Mouse (Mus musculus) testis, adult 2 months (tissue): ENCODE data around the gene Dmap1. TPM values are rescaled to one million over a fixed set of nuclear protein-coding genes. Genes with fewer than 3 reads are reported as not detected.

Source experiments
- H3K27ac ChIP-seq: fragments of 200-500 bp; 2 replicates; pipeline ENCODE4 v1.5.1; 2012; ENCODE audit warnings: low read depth, low read length; ENCODE audit not compliant: control insufficient read depth, insufficient read depth
- H3K27me3 ChIP-seq: fragments of 200-500 bp; 2 replicates; pipeline ENCODE4 v1.6.1; 2012; ENCODE audit warnings: mild to moderate bottlenecking, low read length, moderate library complexity; ENCODE audit not compliant: control insufficient read depth, insufficient read depth
- H3K36me3 ChIP-seq: fragments of 200-500 bp; 2 replicates; pipeline ENCODE4 v1.6.1; 2012; ENCODE audit warnings: mild to moderate bottlenecking, low read length; ENCODE audit not compliant: control insufficient read depth, insufficient read depth
- H3K4me1 ChIP-seq: fragments of 200-500 bp; 2 replicates; pipeline ENCODE4 v1.6.1; 2012; ENCODE audit warnings: low read length; ENCODE audit not compliant: control insufficient read depth, insufficient read depth
- H3K4me3 ChIP-seq: fragments of 200-500 bp; 2 replicates; pipeline ENCODE4 v1.5.1; 2012; ENCODE audit warnings: low read depth, mild to moderate bottlenecking, low read length, moderate library complexity, mixed read lengths; ENCODE audit not compliant: control insufficient read depth
- CTCF ChIP-seq: fragments of 200-500 bp; IDR thresholded peaks from 2 replicates; pipeline ENCODE4 v1.5.1; 2012; ENCODE audit warnings: low read depth, mild to moderate bottlenecking, inconsistent platforms, low read length, moderate library complexity; ENCODE audit not compliant: control insufficient read depth, insufficient read depth, insufficient replicate concordance
- POLR2A ChIP-seq: fragments of 200-500 bp; IDR thresholded peaks from 2 replicates; pipeline ENCODE4 v1.6.1; 2012; ENCODE audit warnings: low read depth, mild to moderate bottlenecking, inconsistent platforms, low read length, moderate library complexity; ENCODE audit not compliant: control insufficient read depth
- polyA plus RNA-seq: library from polyadenylated mRNA; depleted of rRNA; stranded (reverse); fragments of >200 nt; gene quantifications from 2 replicates; pipeline ENCODE4 v1.2.3, GENCODE M21; 2012

Dmap1 gene
- polyA plus RNA-seq, 1 experiment, result 37.8 TPM

GRCm38 (mm10) chr4:117683048-117683768 lies 1.1 kb upstream of the Dmap1 start:
- TF ChIP-seq POLR2A, result no peak
- no peak for TF ChIP-seq CTCF
- Histone ChIP-seq H3K36me3 (no peaks in the 10 kb centered on the region), H3K4me3 (no peak overlapping the region), H3K27ac (no peak overlapping the region), H3K27me3 (no peaks in the 10 kb centered on the region), H3K4me1 (peaks cover 7% of the 10 kb centered on the region; the same call in 1 of the 2 replicates)

GRCm38 (mm10) chr4:117682463-117682862 lies 390 bp upstream of the Dmap1 start:
- Histone ChIP-seq H3K4me3 (peak overlapping the region; percentile 100), H3K27ac (no peak overlapping the region), H3K4me1 (peaks cover 7% of the 10 kb centered on the region; the same call in 1 of the 2 replicates), H3K36me3 (no peaks in the 10 kb centered on the region), H3K27me3 (no peaks in the 10 kb centered on the region)
- TF ChIP-seq POLR2A (no peak), CTCF (no peak)

GRCm38 (mm10) chr4:117680963-117681362 lies 1.1 kb downstream of the Dmap1 start:
- peak overlapping the region; percentile 97; the same call in 1 of the 2 replicates for H3K27ac ChIP-seq
- H3K36me3 ChIP-seq, result peaks cover 2% of the 10 kb centered on the region
- no peaks in the 10 kb centered on the region for H3K27me3 ChIP-seq
- H3K4me3 ChIP-seq, result peak overlapping the region; percentile 100
- TF ChIP-seq CTCF (no peak), POLR2A (no peak)
- H3K4me1 ChIP-seq, result peaks cover 7% of the 10 kb centered on the region; the same call in 1 of the 2 replicates

GRCm38 (mm10) chr4:117676903-117677302 lies 5.2 kb downstream of the Dmap1 start:
- TF ChIP-seq POLR2A (no peak), CTCF (peak; percentile 66; the same call in 1 of the 2 replicates)
- Histone ChIP-seq H3K27me3 (no peaks in the 10 kb centered on the region), H3K36me3 (peaks cover 8% of the 10 kb centered on the region), H3K4me1 (peaks cover 7% of the 10 kb centered on the region; the same call in 1 of the 2 replicates), H3K4me3 (no peak overlapping the region), H3K27ac (no peak overlapping the region)

GRCm38 (mm10) chr4:117673901-117674300 lies 8.2 kb downstream of the Dmap1 start:
- H3K27me3 ChIP-seq, result no peaks in the 10 kb centered on the region
- H3K4me3 ChIP-seq, result no peak overlapping the region
- TF ChIP-seq POLR2A, result no peak
- TF ChIP-seq CTCF, result no peak
- H3K36me3 ChIP-seq, result peaks cover 8% of the 10 kb centered on the region
- no peak overlapping the region for H3K27ac ChIP-seq
- H3K4me1 ChIP-seq, result no peaks in the 10 kb centered on the region

- TF ChIP-seq POLR2A (no peak), CTCF (no peak)
- Histone ChIP-seq H3K4me1 (no peaks in the 10 kb centered on the region), H3K27ac (no peak overlapping the region), H3K36me3 (peaks cover 8% of the 10 kb centered on the region), H3K4me3 (no peak overlapping the region), H3K27me3 (no peaks in the 10 kb centered on the region)
Observed at GRCm38 (mm10) chr4:117672042-117672441, 10.0 kb downstream of the Dmap1 start.

- no peak for TF ChIP-seq POLR2A
- Histone ChIP-seq H3K27me3 (no peaks in the 10 kb centered on the region), H3K36me3 (peaks cover 2% of the 10 kb centered on the region; the same call in 1 of the 2 replicates), H3K27ac (no peak overlapping the region), H3K4me3 (no peak overlapping the region), H3K4me1 (no peaks in the 10 kb centered on the region)
Observed at GRCm38 (mm10) chr4:117669874-117670273, 12.2 kb downstream of the Dmap1 start.
